Comparison of ENCODE assay signal across 8 mouse cellular contexts in genomic region chr6:48049273-48050065, GRCm38 (mm10). TPM values are rescaled to one million over a fixed set of nuclear protein-coding genes. Genes with fewer than 3 reads are reported as not detected.
A peak's percentile ranks its signal among the peaks of the same experiment; 100 is the strongest.
DNase-seq lines count a peak whose midpoint lies in the region; ATAC-seq and TF ChIP-seq lines count a peak whose summit lies in the region.

No protein-coding gene starts in this region.

- peaks cover 9% of the 10 kb centered on the region for H3K36me3 ChIP-seq in kidney, embryonic 15.5 days
- H3K36me3 ChIP-seq in hindbrain, postnatal 0 days (ENCODE audit: insufficient read depth, low read length) = no peaks in the 10 kb centered on the region
- H3K36me3 ChIP-seq in midbrain, postnatal 0 days (ENCODE audit: insufficient read depth, low read length) = peaks cover under 1% of the 10 kb centered on the region; the same call in 1 of the 2 replicates

- H3K9me3 ChIP-seq in kidney, embryonic 15.5 days (replicated peaks) = no peaks in the 10 kb centered on the region
- H3K9me3 ChIP-seq in hindbrain, postnatal 0 days (ENCODE audit: low read length) = no peaks in the 10 kb centered on the region
- H3K9me3 ChIP-seq in midbrain, postnatal 0 days (ENCODE audit: low read length) = no peaks in the 10 kb centered on the region

- no peak for TF ChIP-seq POLR2A in brain, embryonic 14.5 days (IDR thresholded peaks at IDR 0.05; ENCODE audit: borderline replicate concordance, extremely low read depth, insufficient read depth, insufficient read length, poor library complexity, severe bottlenecking)

- 58% methylated on average over 9 of the region's 9 CpGs for WGBS in kidney, embryonic 15.5 days
- WGBS in hindbrain, postnatal 0 days = 44% methylated on average over 9 of the region's 9 CpGs
- WGBS in midbrain, postnatal 0 days = 46% methylated on average over 9 of the region's 9 CpGs

- no peaks in the 10 kb centered on the region for H3K27me3 ChIP-seq in kidney, embryonic 15.5 days
- no peaks in the 10 kb centered on the region for H3K27me3 ChIP-seq in hindbrain, postnatal 0 days (ENCODE audit: insufficient read depth, low read length)
- no peaks in the 10 kb centered on the region for H3K27me3 ChIP-seq in midbrain, postnatal 0 days (ENCODE audit: insufficient read depth, low read length)

- H3K27ac ChIP-seq in kidney, embryonic 15.5 days = peak overlapping the region; percentile 93; the same call in 1 of the 2 replicates
- peak overlapping the region; percentile 93 for H3K27ac ChIP-seq in hindbrain, postnatal 0 days
- peak overlapping the region; percentile 90 for H3K27ac ChIP-seq in midbrain, postnatal 0 days (ENCODE audit: low read depth, low read length)

- H3K4me3 ChIP-seq in kidney, embryonic 15.5 days (replicated peaks) = peak overlapping the region; percentile 69
- peak overlapping the region; percentile 81 for H3K4me3 ChIP-seq in hindbrain, postnatal 0 days (ENCODE audit: low read length)
- H3K4me3 ChIP-seq in midbrain, postnatal 0 days (ENCODE audit: low read depth, low read length) = peak overlapping the region; percentile 84

- no peak for ATAC-seq in kidney, embryonic 15.5 days (replicated peaks; ENCODE audit: low FRiP score)
- no peak for ATAC-seq in hindbrain, postnatal 0 days
- no peak for ATAC-seq in midbrain, postnatal 0 days (ENCODE audit: low FRiP score)

- intact Hi-C loops in left cerebral cortex, postnatal 4 days (cut with DNase I) = no loop called here

- H3K4me2 ChIP-seq in kidney, embryonic 15.5 days = peak overlapping the region; percentile 91
- peak overlapping the region; percentile 82 for H3K4me2 ChIP-seq in hindbrain, postnatal 0 days (ENCODE audit: low read depth, low read length)
- H3K4me2 ChIP-seq in midbrain, postnatal 0 days (ENCODE audit: low read depth, low read length, poor library complexity, severe bottlenecking) = peak overlapping the region; percentile 91

- no peak for DNase-seq in kidney, postnatal 4 days
- peak; percentile 41 for DNase-seq in brain, embryonic 14.5 days (ENCODE audit: low read depth)
- DNase-seq in hindbrain, postnatal 0 days (ENCODE audit: low spot score) = no peak
- DNase-seq in midbrain, postnatal 0 days (ENCODE audit: low spot score) = peak; percentile 3
- no peak for DNase-seq in cerebellum, adult 18-20 months
- no peak for DNase-seq in left cerebral cortex, postnatal 4 days
- no peak for DNase-seq in kidney, adult 8-10 months

- H3K9ac ChIP-seq in kidney, embryonic 15.5 days = peak overlapping the region; percentile 85; the same call in 1 of the 2 replicates
- H3K9ac ChIP-seq in hindbrain, postnatal 0 days (replicated peaks; ENCODE audit: low read length) = peak overlapping the region; percentile 90
- H3K9ac ChIP-seq in midbrain, postnatal 0 days (replicated peaks; ENCODE audit: low read length, poor library complexity, severe bottlenecking) = peak overlapping the region; percentile 89; the same call in 1 of the 2 replicates

- peaks cover 29% of the 10 kb centered on the region for H3K4me1 ChIP-seq in kidney, embryonic 15.5 days
- H3K4me1 ChIP-seq in hindbrain, postnatal 0 days (ENCODE audit: insufficient read depth, low read length) = no peaks in the 10 kb centered on the region
- H3K4me1 ChIP-seq in midbrain, postnatal 0 days (ENCODE audit: insufficient read depth, low read length) = peaks cover 4% of the 10 kb centered on the region

- TF ChIP-seq CTCF in brain, embryonic 14.5 days (IDR thresholded peaks at IDR 0.05; ENCODE audit: borderline replicate concordance, extremely low read depth, insufficient read depth, insufficient read length) = no peak
- TF ChIP-seq CTCF in hindbrain, postnatal 0 days (IDR thresholded peaks at IDR 0.05; ENCODE audit: low read depth) = no peak
- TF ChIP-seq CTCF in midbrain, postnatal 0 days (IDR thresholded peaks at IDR 0.05) = no peak

RNA-seq across cellular contexts. Expression of gene Zfp777, which starts 0.8 kb away (rescaled TPM):
- 8.9 and 9.8 TPM in 2 replicates for polyA plus RNA-seq in kidney, embryonic 15.5 days (2015; fragmentation: Nextera tagmentation; extraction: Ambion mirVana)
- polyA plus RNA-seq in brain, embryonic 14.5 days (2012; rRNA removed) = 13.7 and 24.4 TPM in 2 replicates
- 33.6 and 47.7 TPM in 2 replicates for total RNA-seq in hindbrain, postnatal 0 days (2014; rRNA removed)
- 15.4 and 16.2 TPM in 2 replicates for polyA plus RNA-seq in hindbrain, postnatal 0 days (2015; fragmentation: Nextera tagmentation; extraction: Ambion mirVana)
- total RNA-seq in midbrain, postnatal 0 days (2014; rRNA removed) = 36.8 and 37.5 TPM in 2 replicates
- polyA plus RNA-seq in midbrain, postnatal 0 days (2015; fragmentation: Nextera tagmentation; extraction: Ambion mirVana) = 15.8 and 18.1 TPM in 2 replicates
- 10 to 100 TPM; 35.5 to 43.4 TPM for total RNA-seq in left cerebral cortex, postnatal 4 days (2021)

RNA-seq across cellular contexts. Expression of gene Zfp746, which starts 36.9 kb away (rescaled TPM):
- polyA plus RNA-seq in kidney, embryonic 15.5 days (2015; fragmentation: Nextera tagmentation; extraction: Ambion mirVana) = 19.1 and 24.0 TPM in 2 replicates
- 38.8 and 40.9 TPM in 2 replicates for polyA plus RNA-seq in brain, embryonic 14.5 days (2012; rRNA removed)
- total RNA-seq in hindbrain, postnatal 0 days (2014; rRNA removed) = 34.3 and 35.9 TPM in 2 replicates
- 15.3 and 16.4 TPM in 2 replicates for polyA plus RNA-seq in hindbrain, postnatal 0 days (2015; fragmentation: Nextera tagmentation; extraction: Ambion mirVana)
- 40.0 and 46.7 TPM in 2 replicates for total RNA-seq in midbrain, postnatal 0 days (2014; rRNA removed)
- polyA plus RNA-seq in midbrain, postnatal 0 days (2015; fragmentation: Nextera tagmentation; extraction: Ambion mirVana) = 13.9 and 15.7 TPM in 2 replicates
- total RNA-seq in left cerebral cortex, postnatal 4 days (2021) = 10 to 100 TPM; 32.2 to 35.4 TPM

Comparison
In these comparisons a context has a peak if more than half of its experiments do, and no peak if none do; other contexts are left out.
1. DNase-seq: peak in brain, embryonic 14.5 days (single experiment) and midbrain, postnatal 0 days (single experiment); none in kidney, postnatal 4 days (0 of 2), hindbrain, postnatal 0 days (single experiment), cerebellum, adult 18-20 months (0 of 2), left cerebral cortex, postnatal 4 days (single experiment) and kidney, adult 8-10 months (0 of 2).
2. Peak in every context shown above with its lines, with median percentiles within 50 percentile points of each other: H3K27ac ChIP-seq, H3K4me2 ChIP-seq, H3K4me3 ChIP-seq and H3K9ac ChIP-seq.